Mouse (Mus musculus) B cell, adult 2 months (primary cell): ENCODE results near the gene Epo.
A peak's percentile ranks its signal among the peaks of the same experiment; 100 is the strongest.

ENCODE experiments used
- DNase-seq, 2 experiments: peaks; one replicate each; pipeline ENCODE4 v3.0.0; 2022

The Epo gene

DNA sequence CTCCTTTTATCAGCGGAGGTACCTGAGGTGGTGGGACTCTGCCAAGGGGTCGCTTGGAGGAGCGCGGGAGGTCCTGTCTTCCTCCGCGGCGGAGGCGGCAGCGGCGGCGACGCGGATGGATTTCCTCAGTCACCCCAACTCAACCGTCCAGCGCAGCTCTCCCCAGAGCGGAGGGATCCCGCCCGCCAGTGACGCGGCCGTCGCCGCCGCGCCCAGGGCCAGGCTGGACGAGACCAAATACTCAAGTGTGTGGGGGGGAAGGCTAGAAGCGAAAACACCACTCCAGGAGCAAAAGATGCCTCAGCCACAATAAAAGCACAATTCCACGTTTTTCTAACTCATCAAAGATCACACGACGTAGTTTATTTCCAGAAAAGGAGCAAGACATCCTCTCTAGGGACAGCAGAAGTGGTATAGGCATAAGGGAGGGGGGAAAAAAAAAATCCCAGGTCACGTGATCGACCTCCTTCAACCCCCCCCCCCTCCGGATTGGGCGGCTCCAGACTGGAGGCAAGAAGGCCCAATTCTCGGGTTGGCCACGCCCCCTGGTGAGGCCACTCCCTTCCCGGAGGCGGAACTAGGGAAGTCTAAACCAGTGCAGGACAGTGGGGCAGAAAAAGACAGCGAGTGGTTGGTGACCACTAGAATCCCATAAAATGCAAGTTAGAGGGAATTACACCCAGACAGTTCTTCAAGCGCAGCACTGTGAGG, at the start of gene Epo, which contains the start of gene Gnb2:
Gene Epo, minus strand, starts transcription at position 126 of the 711 bp plus-strand sequence.
Gene Gnb2, minus strand, starts transcription at position 394 of the 711 bp plus-strand sequence.
- DNase-seq: peak; percentile 98 to 99

DNA sequence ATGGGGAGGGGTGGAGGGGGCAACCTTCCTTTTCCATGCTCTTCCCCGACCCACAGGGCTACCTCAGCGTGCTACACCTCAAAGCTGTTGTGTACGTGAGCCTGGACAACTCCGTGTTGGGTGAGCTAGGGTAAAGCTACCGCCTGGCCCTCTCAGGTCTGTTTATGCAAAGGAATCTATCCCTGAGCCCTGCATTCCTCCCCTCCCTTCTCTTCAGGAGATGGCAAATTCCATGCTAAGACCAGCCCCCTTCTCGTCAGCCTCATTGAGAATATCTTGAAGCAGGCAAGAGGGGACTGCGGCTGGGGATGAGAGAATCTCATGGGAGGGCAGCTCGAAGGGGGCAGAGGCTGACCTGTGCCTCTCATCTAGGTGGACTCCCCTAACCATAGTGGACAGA, 49.7 kb upstream of the Epo start:
- no peak for DNase-seq

DNA sequence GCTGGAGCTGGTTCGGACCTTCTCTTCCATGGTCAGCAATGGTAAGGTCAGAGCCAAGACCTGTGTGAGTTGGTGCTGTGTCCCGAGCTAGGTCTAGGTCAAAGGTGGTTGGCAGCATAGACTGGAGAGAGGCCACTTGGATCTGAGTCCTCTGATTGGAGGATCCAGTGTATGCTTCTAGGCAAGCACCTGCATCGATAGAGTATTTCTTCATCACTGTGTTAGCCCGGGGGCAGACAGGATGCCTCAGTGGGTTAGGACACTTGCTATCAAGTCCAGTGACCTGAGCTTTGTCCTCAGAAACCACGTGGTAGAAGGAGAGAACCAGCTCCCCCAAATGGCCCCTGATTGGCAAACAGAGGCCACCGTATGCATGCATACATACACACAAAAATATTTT, 47.2 kb upstream of the Epo start:
- no peak for DNase-seq

DNA sequence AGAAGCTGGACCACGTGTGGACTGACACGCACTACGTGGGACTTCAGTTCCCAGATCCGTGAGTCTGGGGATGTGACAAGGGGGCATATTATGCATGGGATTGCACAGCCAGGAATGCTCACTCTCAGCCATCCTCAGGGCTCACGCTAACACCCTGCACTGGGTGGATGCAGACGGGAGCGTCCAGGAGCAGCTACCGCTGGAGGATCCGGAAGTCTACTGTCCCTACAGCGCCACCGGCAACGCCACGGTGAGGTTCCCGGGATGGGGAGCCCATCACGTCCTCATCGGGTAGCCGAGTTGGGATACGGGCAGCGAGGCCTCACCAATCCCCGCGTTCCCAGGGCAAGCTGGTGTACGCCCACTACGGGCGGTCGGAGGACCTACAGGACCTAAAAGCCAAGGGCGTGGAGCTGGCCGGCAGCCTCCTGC, 41.4 kb upstream of the Epo start:
- no peak for DNase-seq

DNA sequence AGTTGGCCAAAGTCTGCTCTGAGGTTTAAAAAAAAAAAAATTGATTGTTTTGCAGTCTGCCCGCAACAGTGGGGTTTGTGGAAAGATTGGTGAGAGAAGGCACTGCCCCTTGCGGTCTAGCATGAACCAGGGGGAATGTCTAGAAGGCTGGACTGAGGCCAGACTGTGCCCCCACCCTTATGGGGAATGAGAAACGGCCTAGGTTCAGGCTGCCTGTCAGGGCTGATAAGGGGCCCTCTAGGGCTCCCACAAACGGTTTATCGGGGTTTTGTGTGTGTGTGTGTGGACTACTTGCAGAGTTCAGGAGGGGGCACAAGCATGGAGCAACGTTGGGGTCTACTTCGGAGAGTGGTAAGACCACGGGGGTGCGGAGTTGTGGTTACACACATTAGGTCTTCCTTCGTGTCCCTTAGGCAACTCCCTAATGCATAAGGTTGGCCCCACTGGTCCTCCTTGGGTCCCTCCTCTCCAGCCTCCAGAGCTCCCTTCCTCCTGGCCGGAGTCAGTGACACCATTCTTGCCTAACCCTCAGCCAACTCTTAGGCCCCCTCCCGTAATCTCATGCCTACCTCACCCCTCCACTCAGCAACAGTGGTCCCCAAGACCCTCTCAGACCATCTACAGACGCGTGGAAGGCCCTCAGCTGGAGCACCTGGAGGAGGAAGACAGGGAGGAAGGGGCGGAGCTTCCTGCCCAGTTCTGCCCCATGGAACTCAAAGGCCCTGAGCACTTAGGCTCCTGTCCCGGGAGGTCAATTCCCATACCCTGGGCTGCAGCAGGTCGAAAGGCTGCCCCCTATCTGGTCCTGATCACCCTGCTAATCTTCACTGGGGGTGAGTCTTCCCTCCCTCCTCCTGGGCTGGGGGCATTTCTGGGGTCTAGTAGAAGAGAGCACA, 37.9 kb upstream of the Epo start:
- DNase-seq: no peak

DNA sequence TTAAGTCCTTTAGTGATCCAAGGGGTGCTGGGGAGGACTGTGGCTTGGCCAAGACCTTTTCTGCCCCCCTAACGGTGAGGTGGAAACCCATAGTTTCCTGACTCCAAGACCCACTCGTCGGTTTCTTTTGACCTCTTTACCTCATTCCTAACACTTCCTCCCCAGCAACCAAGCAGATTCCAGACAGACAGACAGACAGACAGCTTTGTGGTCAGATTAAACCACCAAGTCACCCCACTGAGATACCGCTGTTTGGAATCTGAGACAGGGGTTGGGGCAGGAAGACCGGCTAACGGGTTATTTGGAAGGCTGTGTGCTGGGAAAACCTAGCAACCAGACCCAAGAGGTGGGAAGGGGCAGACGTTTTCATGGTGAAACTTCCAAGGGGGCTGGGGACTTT, 37.1 kb upstream of the Epo start:
- DNase-seq: no peak

DNA sequence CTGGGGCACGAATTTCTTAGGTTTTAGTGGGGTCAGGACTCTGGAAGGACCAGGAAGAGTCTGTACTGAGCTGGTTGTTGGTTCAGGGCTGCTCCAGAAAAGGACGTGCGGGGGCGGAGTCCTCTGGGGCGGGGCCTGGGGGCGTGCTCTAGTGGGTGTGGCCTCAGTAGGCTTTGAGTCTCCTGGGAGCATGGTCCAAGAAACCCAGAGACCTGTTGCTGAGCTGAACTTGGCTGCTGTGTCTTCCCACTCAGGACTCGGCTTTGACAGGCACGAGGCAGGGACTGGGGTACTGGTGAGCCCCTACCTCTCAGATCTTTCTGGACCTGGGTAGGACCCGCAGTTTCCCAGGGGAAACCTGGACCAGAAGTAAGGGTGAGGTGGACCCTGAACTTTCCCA, 36.6 kb upstream of the Epo start, which contains the start of gene Tfr2:
Gene Tfr2, plus strand, starts transcription at position 176 of the 400 bp plus-strand sequence.
- peak; percentile 79 to 81 for DNase-seq

DNA sequence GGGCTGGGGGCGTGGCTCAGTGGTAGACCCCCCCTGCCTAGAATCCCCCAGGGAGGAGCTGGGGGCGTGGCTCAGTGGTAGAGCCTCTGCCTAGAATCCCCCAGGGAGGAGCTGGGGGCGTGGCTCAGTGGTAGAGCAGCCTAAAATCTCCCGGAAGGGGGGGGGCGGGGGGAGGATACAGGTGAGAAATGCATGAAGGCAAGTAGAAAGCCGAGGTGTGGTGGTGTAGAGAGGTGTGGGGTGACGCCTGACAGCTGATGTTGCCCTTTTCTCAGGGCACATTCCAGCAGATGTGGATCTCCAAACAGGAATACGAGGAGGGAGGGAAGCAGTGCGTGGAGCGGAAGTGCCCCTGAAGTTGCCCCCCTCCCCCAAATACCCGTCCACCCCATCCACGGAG, 36.0 kb upstream of the Epo start:
- DNase-seq: peak; percentile 39 to 43

DNA sequence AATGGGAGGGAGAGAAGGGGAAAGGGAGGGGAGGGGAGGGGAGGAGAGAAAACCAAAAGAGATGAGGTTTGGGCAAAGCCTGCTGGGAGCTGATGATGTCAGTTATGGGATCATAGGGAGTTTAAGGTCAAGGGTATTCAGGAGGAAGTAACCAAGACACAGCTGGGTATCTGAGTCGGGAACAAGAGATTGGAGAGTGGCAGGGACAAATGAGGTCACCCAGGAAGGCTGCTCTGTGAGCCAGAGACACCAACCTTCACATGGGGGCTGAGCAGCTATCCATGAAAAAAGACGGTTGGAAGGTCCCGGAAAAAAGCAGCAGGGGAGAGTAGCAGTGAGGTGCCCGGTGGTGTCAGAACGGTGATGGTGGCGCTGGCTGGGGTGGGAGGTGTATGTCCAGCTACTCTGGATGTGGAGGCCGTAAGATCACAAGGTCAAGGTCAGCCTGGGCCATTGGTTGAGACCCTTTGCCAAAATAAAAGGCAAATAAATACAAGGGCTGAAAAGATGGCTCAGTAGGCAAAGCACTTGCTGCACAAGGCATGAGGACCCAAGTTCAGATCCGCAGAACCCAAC, 35.3 kb upstream of the Epo start:
- DNase-seq: no peak

DNA sequence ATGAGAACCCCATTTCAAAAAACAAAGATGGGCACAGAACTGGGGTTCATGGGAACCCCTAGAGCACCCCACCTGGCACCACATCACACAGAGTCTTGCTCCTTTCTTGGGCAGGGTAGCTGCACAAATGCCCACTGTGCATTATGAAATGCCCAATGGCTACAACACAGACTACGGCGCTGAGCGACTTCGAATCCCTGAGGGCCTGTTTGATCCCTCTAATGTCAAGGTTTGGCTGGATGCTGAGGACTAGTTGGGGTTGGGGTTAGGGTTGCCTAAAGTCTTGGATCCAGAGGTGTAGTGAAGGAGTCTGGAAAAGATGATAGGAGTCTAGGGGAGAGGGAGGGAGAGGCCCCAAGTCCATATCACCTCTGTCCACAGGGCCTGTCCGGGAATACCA, 33.4 kb upstream of the Epo start:
- no peak for DNase-seq

DNA sequence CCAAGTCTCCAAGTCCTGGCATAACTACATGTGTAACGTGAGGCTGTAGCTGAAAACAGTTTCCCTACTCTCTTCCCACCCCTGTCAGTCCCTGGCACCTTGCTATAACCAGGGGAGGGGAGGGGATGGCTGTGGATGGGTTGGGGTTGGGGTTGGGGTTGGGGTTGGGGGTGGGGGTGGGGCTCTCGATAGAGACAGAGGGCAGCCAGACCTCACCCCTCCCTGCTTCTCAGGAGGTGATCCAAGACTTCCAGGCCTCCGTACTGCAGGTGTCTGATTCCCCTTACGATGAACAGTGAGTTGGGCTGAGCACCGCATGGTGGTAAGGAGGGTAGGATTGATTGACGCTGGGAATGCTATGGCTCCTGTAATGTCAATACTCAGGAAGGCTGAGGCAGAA, 32.7 kb upstream of the Epo start:
- DNase-seq: no peak

DNA sequence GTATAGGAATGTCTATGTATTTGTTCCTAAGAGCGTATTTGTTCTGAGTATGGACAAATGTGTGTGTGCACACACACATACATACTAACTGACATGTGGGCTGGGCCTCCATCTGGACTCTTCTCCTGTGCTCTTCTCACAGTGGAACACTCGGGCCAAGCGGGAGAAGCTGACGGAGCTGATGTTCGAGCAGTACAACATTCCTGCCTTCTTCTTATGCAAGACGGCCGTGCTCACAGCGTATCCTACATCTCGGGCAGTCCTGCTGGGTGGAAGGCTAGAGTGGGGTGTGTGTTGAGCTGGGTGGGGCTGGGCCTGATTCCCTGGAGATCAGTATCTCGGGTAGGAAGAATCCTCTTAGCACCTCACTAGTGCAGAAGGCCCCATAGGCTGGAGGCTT, 29.9 kb upstream of the Epo start:
- DNase-seq: no peak

DNA sequence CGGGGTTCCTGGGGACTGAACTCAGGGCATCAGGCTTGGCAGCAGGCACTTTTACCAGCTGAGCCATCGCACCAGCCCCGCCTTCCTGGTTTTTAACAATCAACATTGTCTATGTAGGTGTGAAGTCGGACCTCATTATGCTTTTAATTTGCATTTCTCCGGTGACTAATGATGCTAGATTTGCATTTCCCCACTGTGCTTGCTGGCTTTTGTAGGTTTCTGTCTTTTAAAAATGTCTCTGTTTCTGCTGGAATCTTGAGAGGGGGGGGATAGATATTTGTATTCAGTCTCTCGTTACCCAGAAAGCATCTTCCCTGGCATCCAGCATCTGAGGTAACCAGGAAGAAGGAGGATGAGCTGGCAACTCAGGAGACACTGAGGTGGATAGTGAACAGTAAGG, 28.5 kb upstream of the Epo start:
- DNase-seq: no peak

DNA sequence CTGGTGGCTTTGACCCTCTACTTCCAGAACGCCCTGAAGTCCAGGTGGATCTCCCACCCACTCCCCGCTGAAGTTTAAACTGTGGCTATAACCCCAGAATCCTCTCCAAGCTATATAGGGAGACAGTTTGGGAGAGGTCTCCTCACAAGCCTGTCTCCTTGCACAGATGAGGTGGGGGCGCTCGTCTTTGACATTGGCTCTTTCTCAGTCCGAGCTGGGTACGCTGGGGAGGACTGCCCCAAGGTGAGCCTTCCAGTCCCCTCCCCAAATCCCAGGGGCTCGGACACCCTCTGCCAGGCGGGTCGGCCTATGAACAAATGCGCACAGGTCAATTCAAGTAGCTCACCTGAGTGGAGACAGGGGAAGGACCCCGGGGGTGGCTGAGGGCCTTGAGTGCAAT, 20.9 kb upstream of the Epo start:
- DNase-seq: no peak

DNA sequence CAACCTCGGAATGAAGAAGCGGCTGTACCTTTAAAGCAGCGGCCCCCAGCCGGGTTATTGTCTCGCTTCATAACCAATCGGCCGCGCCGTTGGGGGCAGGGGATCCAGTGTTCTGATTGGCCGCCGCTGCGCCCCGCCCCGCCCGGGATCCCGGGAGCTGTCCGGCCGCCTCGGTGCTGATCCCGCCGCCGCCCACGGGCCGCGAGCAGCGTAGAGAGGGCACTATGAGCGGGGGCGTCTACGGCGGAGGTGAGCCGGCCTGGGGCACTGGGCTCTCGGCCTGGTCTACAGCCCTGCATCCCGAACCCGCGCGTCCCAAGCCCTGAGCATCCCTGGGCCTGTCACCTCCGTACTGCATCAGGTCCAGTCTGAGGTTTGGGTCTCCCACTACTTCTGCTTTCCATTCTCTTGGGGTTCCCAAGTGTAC, 20.4 kb upstream of the Epo start, which contains the start of gene Actl6b:
Gene Actl6b, plus strand, starts transcription at position 107 of the 427 bp plus-strand sequence.
- peak; percentile 54 to 57 for DNase-seq

DNA sequence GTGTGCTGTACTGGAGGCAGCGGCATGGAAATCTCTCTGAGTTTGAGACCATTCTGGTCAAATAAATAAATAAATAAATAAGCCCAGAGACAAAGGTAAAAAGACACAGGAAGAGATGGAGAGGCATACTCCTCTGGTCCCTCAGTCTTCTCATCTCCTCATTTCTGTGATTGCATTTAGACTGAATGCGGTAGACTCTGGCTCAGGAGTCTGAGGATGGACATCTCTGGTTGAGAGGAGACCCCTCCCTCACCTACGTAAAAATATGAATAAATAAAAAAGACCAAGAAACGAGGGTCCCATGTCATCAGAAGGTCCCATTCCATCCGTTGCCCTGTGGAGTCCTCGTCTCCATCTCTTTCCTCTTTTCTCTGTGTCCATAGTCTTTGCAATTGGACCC, 20.0 kb upstream of the Epo start:
- no peak for DNase-seq

DNA sequence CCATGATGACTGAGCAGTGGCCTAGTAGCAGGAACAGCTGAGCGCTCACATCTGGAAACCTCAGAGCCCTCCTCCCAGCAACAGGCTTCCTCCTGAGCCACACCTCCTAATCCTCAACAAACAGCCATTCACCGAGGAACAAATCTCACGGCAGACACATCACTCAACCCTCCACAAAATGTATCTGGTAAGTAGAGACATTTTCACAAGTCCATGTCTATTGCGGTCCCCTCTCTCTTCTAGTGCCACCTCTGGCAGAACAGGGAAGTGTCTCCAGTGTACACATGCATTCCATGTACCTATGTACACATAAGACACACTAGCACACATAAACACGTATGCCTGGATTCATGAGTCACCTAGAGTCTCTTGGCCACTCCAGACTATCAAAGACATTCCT, 18.1 kb upstream of the Epo start:
- DNase-seq: peak; percentile 32 to 39

DNA sequence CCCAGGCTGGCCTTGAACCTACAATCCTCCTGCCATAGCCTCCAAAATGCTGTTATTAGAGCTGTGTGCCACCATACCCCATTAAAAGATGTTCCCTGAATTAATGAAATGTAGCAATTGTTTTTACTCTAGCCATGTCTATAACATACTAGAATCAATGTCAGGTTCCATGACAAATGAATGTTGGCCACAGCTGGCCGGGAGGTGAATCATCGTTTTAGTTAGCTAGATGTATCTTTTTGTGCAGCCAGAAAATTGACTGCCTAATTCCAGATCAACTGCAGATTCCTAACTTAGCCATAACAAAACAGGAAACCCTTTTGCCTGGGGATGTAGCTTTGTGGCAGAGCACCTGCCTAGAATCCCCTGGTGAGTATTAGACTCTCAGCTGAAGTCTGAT, 16.8 kb upstream of the Epo start:
- DNase-seq: no peak

DNA sequence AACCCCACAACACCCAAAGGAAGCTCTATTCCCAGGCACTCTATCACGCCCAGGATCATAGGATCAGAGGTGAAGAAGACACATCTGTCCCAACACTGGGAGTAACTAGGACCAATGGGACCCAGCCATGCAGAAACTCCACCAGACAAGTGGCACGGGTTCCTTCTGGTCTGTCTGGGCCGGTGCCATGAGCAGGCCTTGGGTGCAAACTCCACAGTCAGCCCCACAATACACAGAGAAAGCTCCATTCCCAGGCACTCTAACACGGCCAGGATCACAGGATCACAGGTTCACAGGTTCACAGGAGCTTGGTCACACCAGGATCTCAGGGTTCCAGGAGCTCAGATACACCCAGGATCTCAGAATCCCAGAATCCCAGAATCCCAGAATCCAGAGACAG, 12.6 kb upstream of the Epo start:
- no peak for DNase-seq

DNA sequence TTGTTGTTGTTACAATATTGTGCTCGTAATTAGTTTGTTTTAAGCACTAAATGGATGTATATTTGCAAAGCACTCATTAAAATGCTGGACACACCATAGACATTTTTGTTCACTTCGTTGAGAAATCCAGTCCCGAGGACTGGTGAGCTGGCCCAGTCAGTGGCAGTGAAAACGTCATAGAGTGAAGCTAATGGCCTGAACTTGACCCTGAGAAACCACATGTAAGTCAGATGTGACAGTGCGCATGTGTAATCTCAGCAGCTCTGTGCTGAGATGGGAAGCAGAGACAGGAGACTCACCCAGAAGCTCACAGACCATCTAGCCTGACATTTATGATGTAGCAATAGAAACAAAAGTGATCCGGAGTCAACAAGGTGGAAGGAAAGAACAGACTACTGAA, 11.9 kb upstream of the Epo start:
- DNase-seq: no peak

DNA sequence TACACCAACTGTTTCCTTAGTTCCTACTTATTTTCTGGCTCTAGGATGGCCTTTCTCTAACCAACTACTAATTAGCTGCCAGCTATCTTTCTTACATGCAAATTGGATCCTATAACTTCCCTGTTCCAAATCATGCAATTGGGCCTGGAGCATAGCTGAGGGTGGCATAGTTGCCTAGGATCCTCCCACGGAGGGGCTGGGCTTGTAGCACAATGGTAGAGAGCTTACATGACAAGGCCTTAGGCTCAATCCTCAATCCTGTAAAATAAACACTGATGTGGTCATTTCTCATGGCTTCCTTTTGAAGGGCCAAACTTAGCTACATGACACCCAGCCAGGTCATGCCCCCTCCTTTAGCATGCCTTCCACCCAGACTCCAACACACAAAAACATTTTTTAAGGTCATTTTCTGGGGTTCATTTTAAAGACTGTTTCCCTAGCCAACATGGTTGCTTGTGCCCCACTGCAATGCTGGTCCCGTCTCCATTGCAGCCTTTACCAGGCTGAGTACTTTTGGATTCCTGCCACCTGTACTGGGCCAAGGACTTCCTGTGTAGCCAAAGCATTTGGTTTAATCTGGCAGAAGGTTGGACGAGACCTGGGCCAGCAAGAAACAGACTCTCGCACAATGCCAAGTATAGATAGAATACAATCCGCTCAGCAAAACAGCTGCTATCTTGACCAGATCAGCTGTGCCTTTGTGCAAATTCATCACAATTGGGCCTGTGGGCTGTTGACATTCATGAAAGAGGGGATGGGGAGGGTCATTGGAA, 8.9 kb upstream of the Epo start:
- DNase-seq: no peak

DNA sequence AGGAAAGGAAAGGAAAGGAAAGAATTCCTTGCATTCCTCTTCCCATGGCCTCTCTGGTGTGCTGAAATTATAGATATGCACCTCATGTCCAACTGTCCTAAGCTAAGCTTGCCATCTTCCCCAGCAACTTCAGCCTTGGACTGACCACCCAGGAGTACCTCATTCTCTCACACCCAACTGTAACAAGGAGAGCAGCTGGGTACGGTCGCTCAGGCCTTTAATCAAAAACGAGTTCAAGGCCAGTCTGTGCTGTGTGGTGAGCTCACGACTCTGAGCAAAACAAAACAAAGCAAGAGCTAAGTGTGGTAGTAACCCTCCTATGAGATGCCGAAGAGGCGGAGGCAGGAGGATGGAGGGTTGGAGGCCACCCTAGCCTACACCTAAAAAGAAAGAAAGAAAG, 7.9 kb upstream of the Epo start:
- no peak for DNase-seq

DNA sequence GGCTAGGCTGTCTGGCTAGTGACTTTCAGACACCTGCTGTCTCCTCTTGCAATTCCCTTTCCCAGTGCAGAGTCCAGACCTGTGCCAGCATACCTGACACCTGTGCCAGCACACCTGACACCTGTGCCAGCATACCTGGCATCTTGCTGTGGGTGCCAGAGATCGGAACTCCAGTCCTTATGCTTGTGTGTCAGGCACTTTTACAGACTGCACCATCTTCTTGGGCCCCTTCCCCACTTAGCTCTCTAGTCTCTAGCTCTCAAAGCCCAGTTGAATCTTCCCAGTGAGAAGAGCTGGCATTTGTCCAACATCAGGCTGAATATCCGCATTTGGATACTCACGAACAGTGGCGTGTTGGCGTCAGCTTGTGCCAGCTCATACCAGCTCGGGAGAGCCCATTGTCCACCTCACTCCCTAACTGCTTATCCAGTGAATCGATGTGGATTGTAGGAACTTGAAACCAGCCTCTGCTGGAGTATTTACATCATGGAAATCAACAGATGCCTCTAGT, 6.3 kb upstream of the Epo start:
- DNase-seq: no peak
